Mouse (Mus musculus) forebrain, postnatal 0 days (tissue): ENCODE measurements around the gene Tex28. TPM values are rescaled to one million over a fixed set of nuclear protein-coding genes. Genes with fewer than 3 reads are reported as not detected.
"Not testable (repeated sequence)": the region's sequence is repeated elsewhere in the genome, so short reads cannot be mapped to it uniquely, and the experiment has no call there.

Experiments used
- ATAC-seq: fragments of 200-750 bp; cut with Nextera tagmentation; 2 replicates; pipeline ENCODE4 v1.8.0; 2017; ENCODE audit warnings: mild to moderate bottlenecking, moderate library complexity
- DNase-seq: peaks from one replicate; pipeline ENCODE4 v3.0.0-alpha.2; 2015
- H3K27ac ChIP-seq: fragments of 300-500 bp; sonication (generic); 2 replicates; pipeline ENCODE4 v1.5.1; 2014; ENCODE audit warnings: low read depth, mild to moderate bottlenecking, antibody characterized with exemption, low read length, moderate library complexity, mixed read lengths
- H3K27me3 ChIP-seq: fragments of 300-500 bp; sonication (generic); 2 replicates; pipeline ENCODE4 v1.6.1; 2014; ENCODE audit warnings: mild to moderate bottlenecking, low read length, mixed read lengths; ENCODE audit not compliant: insufficient read depth
- H3K36me3 ChIP-seq: fragments of 300-500 bp; sonication (generic); 2 replicates; pipeline ENCODE4 v1.6.1; 2014; ENCODE audit warnings: mild to moderate bottlenecking, moderate library complexity; ENCODE audit not compliant: insufficient read depth
- H3K4me1 ChIP-seq: fragments of 300-500 bp; sonication (generic); 2 replicates; pipeline ENCODE4 v1.6.1; 2014; ENCODE audit warnings: antibody characterized with exemption; ENCODE audit not compliant: insufficient read depth
- H3K4me2 ChIP-seq: fragments of 300-500 bp; sonication (generic); 2 replicates; pipeline ENCODE4 v1.6.1; 2014; ENCODE audit warnings: low read depth, mild to moderate bottlenecking, moderate library complexity
- H3K4me3 ChIP-seq: fragments of 300-500 bp; sonication (generic); 2 replicates; pipeline ENCODE4 v1.5.1; 2014; ENCODE audit warnings: low read depth, low read length, mixed read lengths
- H3K9ac ChIP-seq: fragments of 300-500 bp; sonication (generic); 2 replicates; pipeline ENCODE4 v1.6.1; 2014; ENCODE audit warnings: mild to moderate bottlenecking
- H3K9me3 ChIP-seq: fragments of 300-500 bp; sonication (generic); 2 replicates; pipeline ENCODE4 v1.6.1; 2016; ENCODE audit warnings: low read length
- CTCF ChIP-seq: sonication (generic); IDR thresholded peaks from 2 replicates; pipeline ENCODE4 v1.5.1; 2016; ENCODE audit warnings: antibody characterized with exemption, control low read depth, low read depth
- WGBS: fragments of 180-500 bp; shearing (Covaris S2); extraction: QIAGEN DNeasy Blood & Tissue Kit; methylation state at CpG from one replicate; pipeline ENCODE4 v1.1.7; 2014; 5-methylcytosine and 5-hydroxymethylcytosine counted together
- polyA plus RNA-seq: library from polyadenylated mRNA; unstranded; fragments of >200 nt; fragmentation: Nextera tagmentation; extraction: Ambion mirVana; gene quantifications from 2 replicates; pipeline ENCODE4 v1.2.1, GENCODE M21; 2015
- total RNA-seq: library from RNA; depleted of rRNA; stranded (reverse); fragments of >200 nt; gene quantifications from 2 replicates; pipeline ENCODE4 v1.2.3, GENCODE M21; 2014; rRNA removed

Gene Tex28
- total RNA-seq = not detected in 2 replicates
- not detected in 2 replicates for polyA plus RNA-seq

DNA sequence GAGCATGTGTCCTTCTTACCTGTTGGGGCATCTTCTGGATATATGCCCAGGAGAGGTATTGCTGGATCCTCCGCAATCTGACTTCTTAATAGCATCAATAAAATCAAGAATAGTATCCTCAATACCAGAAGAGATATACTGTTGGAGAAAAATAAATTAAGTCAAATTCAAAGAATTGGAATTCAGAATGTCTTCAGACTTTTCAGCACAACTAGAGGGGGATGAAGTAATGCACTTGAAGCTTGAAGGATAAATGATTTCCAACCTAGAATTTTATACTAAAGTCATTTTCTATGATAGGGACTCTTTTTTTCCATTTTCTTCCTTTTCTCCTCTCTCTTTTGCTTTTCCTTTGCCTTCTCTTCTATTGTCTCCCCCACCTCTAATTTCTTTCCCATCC is at the start of gene Tex28:
Gene Tex28, minus strand, starts transcription at position 101 of the 400 bp plus-strand sequence.
- H3K9ac ChIP-seq = no peak within 1 kb of the TSS
- no peaks in the 10 kb centered on the region for H3K9me3 ChIP-seq
- ATAC-seq (no peak), DNase-seq (no peak)
- no peaks in the 10 kb centered on the region for H3K4me1 ChIP-seq
- TF ChIP-seq CTCF = no peak
- H3K27me3 ChIP-seq = no peaks in the 10 kb centered on the region
- H3K27ac ChIP-seq = no peak within 1 kb of the TSS
- no peaks in the 10 kb centered on the region for H3K36me3 ChIP-seq
- WGBS = 87% methylated on average over 1 of the region's 1 CpGs
- H3K4me2 ChIP-seq = no peak within 1 kb of the TSS
- H3K4me3 ChIP-seq = no peak within 1 kb of the TSS

DNA sequence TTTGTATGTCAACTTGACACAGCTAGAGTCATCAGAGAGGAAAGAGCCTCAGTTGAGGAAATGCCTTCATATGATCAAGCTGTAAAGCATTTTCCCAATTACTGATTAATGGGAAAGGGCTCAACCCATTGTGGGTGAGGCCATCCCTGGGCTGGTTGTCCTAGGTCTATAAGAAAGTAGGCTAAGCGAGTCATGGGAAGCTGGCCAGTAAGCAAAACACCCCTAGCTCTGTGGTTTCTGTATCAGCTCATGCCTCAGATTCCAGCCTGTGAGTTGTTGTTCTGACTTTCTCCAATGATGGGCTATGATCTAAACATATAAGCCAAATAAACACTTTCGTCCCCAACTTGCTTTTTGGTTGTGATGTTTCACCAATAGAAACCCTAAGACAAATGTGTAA is 35.9 kb upstream of the Tex28 start:
- ATAC-seq (no peak), DNase-seq (no peak)
- Histone ChIP-seq H3K4me1 (no peaks in the 10 kb centered on the region), H3K36me3 (no peaks in the 10 kb centered on the region), H3K27me3 (no peaks in the 10 kb centered on the region), H3K27ac (no peak overlapping the region), H3K4me2 (no peak overlapping the region), H3K9ac (no peak overlapping the region), H3K4me3 (no peak overlapping the region), H3K9me3 (no peaks in the 10 kb centered on the region)
- no peak for TF ChIP-seq CTCF
- WGBS = 81% methylated on average over 2 of the region's 2 CpGs

DNA sequence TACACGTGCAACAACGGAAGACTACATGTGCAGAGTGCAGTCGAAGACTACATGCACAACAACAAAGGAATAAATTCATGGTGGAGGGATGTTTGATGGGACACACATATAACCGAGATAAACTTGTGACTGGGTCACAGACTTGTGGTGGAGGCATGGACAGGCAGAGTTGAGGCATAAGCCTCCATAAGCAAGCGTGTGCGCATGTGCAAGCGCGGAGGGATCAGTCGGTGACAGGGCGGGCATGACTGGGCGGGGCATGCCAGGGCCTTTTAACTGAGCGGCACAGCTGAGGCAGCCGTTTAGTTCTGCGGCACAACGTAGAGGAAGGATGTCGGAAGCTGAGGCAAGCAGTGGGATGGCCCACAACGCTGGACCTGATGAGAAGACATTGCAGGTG is 9.3 kb upstream of the Tex28 start, which contains the start of gene Tktl1:
Gene Tktl1, plus strand, starts transcription at position 301 of the 400 bp plus-strand sequence.
- H3K27me3 ChIP-seq = no peaks in the 10 kb centered on the region
- ATAC-seq = no peak
- no peaks in the 10 kb centered on the region for H3K4me1 ChIP-seq
- H3K4me2 ChIP-seq = no peak within 1 kb of the TSS
- no peaks in the 10 kb centered on the region for H3K36me3 ChIP-seq
- no peaks in the 10 kb centered on the region for H3K9me3 ChIP-seq
- H3K9ac ChIP-seq = no peak within 1 kb of the TSS
- no peak within 1 kb of the TSS for H3K4me3 ChIP-seq
- TF ChIP-seq CTCF = no peak
- H3K27ac ChIP-seq = no peak within 1 kb of the TSS
- DNase-seq = no peak
- 92% methylated on average over 17 of the region's 17 CpGs for WGBS

DNA sequence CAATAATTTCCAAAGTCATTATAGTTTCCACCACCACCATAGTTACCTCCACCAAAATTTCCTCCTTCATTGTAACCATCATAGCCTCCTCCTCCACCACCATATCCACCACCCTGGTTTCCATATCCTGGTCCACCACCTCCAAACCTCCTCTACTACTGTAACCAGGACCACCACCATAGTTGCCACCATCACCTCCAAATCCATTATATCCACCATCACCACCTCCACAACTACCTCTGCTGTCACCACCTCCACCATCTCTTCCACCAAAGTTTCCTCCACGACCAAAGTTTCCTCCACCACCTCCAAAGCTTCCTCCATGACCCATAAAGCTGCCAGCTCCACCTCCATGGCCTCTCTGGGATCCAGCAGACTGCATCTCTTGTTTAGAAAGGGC is 32.4 kb downstream of the Tex28 start, which contains the start of gene Mecp2:
Gene Mecp2, minus strand, starts transcription at position 101 of the 400 bp plus-strand sequence.
- not testable (repeated sequence) for ATAC-seq, H3K9me3 ChIP-seq

DNA sequence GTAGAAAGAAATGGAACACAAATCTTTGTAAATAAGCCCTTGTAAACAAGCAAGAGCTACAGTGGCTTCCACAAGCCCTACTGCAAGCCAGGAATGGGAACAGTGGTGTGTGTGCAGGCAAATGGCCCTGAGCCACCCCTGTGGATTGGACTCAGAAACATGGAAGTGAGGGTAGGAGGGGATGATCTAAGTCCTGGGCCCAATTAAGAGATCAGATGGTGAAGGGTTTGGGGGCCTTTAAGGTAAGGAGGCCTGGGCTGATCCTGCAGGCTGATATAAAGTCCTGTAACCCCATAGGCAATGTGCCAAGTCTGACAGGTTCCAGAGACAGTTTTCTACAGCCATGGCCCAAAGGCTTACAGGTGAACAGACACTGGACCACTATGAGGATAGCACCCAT is 40.5 kb downstream of the Tex28 start, which contains the start of gene Opn1mw:
Gene Opn1mw, plus strand, starts transcription at position 301 of the 400 bp plus-strand sequence.
- DNase-seq (no peak), ATAC-seq (no peak)
- TF ChIP-seq CTCF = no peak
- no peak within 1 kb of the TSS for H3K9ac ChIP-seq
- no peaks in the 10 kb centered on the region for H3K4me1 ChIP-seq
- H3K27me3 ChIP-seq = no peaks in the 10 kb centered on the region
- H3K4me2 ChIP-seq = no peak within 1 kb of the TSS
- H3K4me3 ChIP-seq = no peak within 1 kb of the TSS
- H3K27ac ChIP-seq = no peak within 1 kb of the TSS
- no peaks in the 10 kb centered on the region for H3K36me3 ChIP-seq
- H3K9me3 ChIP-seq = no peaks in the 10 kb centered on the region

More for the DNA sequence above, 32.4 kb downstream of the Tex28 start, which contains the start of gene Mecp2:
- H3K4me2 ChIP-seq, H3K27me3 ChIP-seq, H3K9ac ChIP-seq, DNase-seq, H3K36me3 ChIP-seq, H3K27ac ChIP-seq, H3K4me3 ChIP-seq, H3K4me1 ChIP-seq: not testable (repeated sequence)
- WGBS = 21% methylated on average over 1 of the region's 1 CpGs

DNA sequence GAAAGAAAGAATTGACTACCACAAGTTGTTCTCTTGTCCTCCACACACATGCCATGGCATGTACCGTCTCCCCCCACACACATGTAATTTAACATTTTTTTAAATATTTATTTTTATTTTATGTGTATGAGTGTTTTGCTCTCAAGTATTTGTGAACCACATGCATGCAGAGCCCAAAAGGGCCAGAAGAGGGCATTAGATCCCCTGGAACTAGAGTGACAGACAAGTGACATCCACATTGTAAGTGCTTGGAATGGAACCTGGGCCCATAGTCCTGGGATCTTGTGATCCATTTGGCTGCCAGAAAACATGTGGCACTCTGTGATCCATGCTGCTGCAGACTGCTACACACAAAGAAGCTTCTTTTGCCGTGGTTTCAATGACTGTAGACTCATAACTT is 42.7 kb downstream of the Tex28 start:
- WGBS = 60% methylated on average over 2 of the region's 2 CpGs
- H3K27ac ChIP-seq = no peak overlapping the region
- no peak overlapping the region for H3K9ac ChIP-seq
- no peak overlapping the region for H3K4me2 ChIP-seq
- no peak overlapping the region for H3K4me3 ChIP-seq
- no peaks in the 10 kb centered on the region for H3K27me3 ChIP-seq
- TF ChIP-seq CTCF = no peak
- ATAC-seq (no peak), DNase-seq (no peak)
- H3K9me3 ChIP-seq = no peaks in the 10 kb centered on the region
- H3K4me1 ChIP-seq = no peaks in the 10 kb centered on the region
- no peaks in the 10 kb centered on the region for H3K36me3 ChIP-seq

DNA sequence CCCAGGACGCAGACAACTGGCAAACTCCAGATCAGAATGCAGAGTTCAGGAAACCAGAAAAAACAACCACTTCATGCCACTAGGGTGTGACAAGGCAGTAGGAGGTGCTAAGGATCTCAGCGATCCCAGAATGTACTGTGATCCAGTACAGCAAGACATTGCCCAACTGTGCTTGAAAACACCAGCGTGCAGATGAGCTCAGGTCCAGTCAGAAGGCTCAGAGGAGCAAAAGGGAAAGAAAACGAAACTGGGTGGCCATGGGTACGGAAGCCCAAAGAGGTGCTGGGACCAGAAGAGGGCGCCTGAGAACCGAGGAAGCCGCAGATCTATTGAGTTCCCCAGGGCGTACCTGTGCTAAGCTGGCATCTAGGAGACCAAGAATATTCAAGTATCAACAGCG is 52.1 kb downstream of the Tex28 start:
- ATAC-seq = peak; percentile 85
- no peak overlapping the region for H3K9ac ChIP-seq
- no peaks in the 10 kb centered on the region for H3K4me1 ChIP-seq
- no peak overlapping the region for H3K27ac ChIP-seq
- whole genome bisulfite sequencing = 25% methylated on average over 10 of the region's 10 CpGs
- TF ChIP-seq CTCF = peak; percentile 64
- no peaks in the 10 kb centered on the region for H3K36me3 ChIP-seq
- H3K27me3 ChIP-seq = no peaks in the 10 kb centered on the region
- peak overlapping the region; percentile 24 for H3K4me3 ChIP-seq
- DNase-seq = peak; percentile 62
- H3K4me2 ChIP-seq = peak overlapping the region; percentile 24; the same call in 1 of the 2 replicates
- H3K9me3 ChIP-seq = no peaks in the 10 kb centered on the region
